Mouse (Mus musculus) telencephalon, adult 2 months (tissue): ENCODE measurements around the gene Odf3.
A peak's percentile ranks its signal among the peaks of the same experiment; 100 is the strongest.

Experiments
- DNase-seq: peaks from one replicate; pipeline ENCODE4 v3.0.0-alpha.2; 2011; ENCODE audit warnings: low read depth, low spot score

Gene Odf3

GRCm38 (mm10) chr7:140844905-140845665, 2.5 kb upstream of the Odf3 start, which contains the start of gene Scgb1c1:
TSS of gene Scgb1c1 (plus strand) at chr7:140845547.
- DNase-seq = peak; percentile 68

GRCm38 (mm10) chr7:140845683-140846082, 1.9 kb upstream of the Odf3 start:
- DNase-seq = no peak

- DNase-seq = no peak
These were observed 929 bp upstream of the Odf3 start for GRCm38 (mm10) chr7:140846676-140847075.

GRCm38 (mm10) chr7:140848591-140848990, 986 bp downstream of the Odf3 start:
- no peak for DNase-seq

GRCm38 (mm10) chr7:140851916-140852315, 4.3 kb downstream of the Odf3 start:
- no peak for DNase-seq

- no peak for DNase-seq
These were observed 5.8 kb downstream of the Odf3 start for GRCm38 (mm10) chr7:140853386-140853785.

GRCm38 (mm10) chr7:140854483-140854882, 6.9 kb downstream of the Odf3 start:
- no peak for DNase-seq

- no peak for DNase-seq
These were observed 7.6 kb downstream of the Odf3 start for GRCm38 (mm10) chr7:140855181-140855580.

GRCm38 (mm10) chr7:140855860-140856784, 8.5 kb downstream of the Odf3 start, which contains the start of gene Gm45785:
TSS of gene Gm45785 (minus strand) at chr7:140856331.
- peak; percentile 96 for DNase-seq

- peak; percentile 85 for DNase-seq
These were observed 9.4 kb downstream of the Odf3 start, which contains the start of gene Ric8a for GRCm38 (mm10) chr7:140856785-140857549. TSS of gene Ric8a (plus strand) at chr7:140856957.

- no peak for DNase-seq
These were observed 10.2 kb downstream of the Odf3 start, which contains the start of gene Bet1l for GRCm38 (mm10) chr7:140857550-140858505. TSS of gene Bet1l (minus strand) at chr7:140857577.

- no peak for DNase-seq
These were observed 11.1 kb downstream of the Odf3 start for GRCm38 (mm10) chr7:140858746-140859145.

GRCm38 (mm10) chr7:140859997-140860396, 12.4 kb downstream of the Odf3 start:
- DNase-seq = no peak

- DNase-seq = no peak
These were observed 13.1 kb downstream of the Odf3 start for GRCm38 (mm10) chr7:140860728-140861127.

- no peak for DNase-seq
These were observed 17.2 kb downstream of the Odf3 start for GRCm38 (mm10) chr7:140864761-140865160.

- no peak for DNase-seq
These were observed 26.6 kb downstream of the Odf3 start for GRCm38 (mm10) chr7:140874224-140874623.

GRCm38 (mm10) chr7:140877364-140877763, 29.8 kb downstream of the Odf3 start:
- no peak for DNase-seq

GRCm38 (mm10) chr7:140879355-140879754, 31.8 kb downstream of the Odf3 start:
- no peak for DNase-seq

GRCm38 (mm10) chr7:140880419-140880818, 32.8 kb downstream of the Odf3 start:
- DNase-seq = no peak

- DNase-seq = no peak
These were observed 33.4 kb downstream of the Odf3 start for GRCm38 (mm10) chr7:140880865-140881515.
